Mouse (Mus musculus) lung, embryonic 16.5 days (tissue): ENCODE data around the gene Cops3. TPM values are rescaled to one million over a fixed set of nuclear protein-coding genes. Genes with fewer than 3 reads are reported as not detected.

Experiments
- ATAC-seq: fragments of 200-750 bp; cut with Nextera tagmentation; 2 replicates; pipeline ENCODE4 v1.8.0; 2017; ENCODE audit warnings: low read depth, mild to moderate bottlenecking, moderate library complexity
- H3K27ac ChIP-seq: fragments of 300-500 bp; sonication (generic); 2 replicates; pipeline ENCODE4 v1.5.1; 2014; ENCODE audit warnings: mild to moderate bottlenecking, control low read depth, low read length
- H3K27me3 ChIP-seq: fragments of 300-500 bp; sonication (generic); 2 replicates; pipeline ENCODE4 v1.6.1; 2014; ENCODE audit warnings: low read depth, low read length, mixed read lengths; ENCODE audit not compliant: control insufficient read depth, insufficient read depth
- H3K36me3 ChIP-seq: fragments of 300-500 bp; sonication (generic); 2 replicates; pipeline ENCODE4 v1.6.1; 2014; ENCODE audit warnings: low read length; ENCODE audit not compliant: control insufficient read depth, insufficient read depth
- H3K4me1 ChIP-seq: fragments of 300-500 bp; sonication (generic); replicated peaks from 2 replicates; pipeline ENCODE4 v1.6.1; 2014; ENCODE audit warnings: low read length, mixed read lengths; ENCODE audit not compliant: control insufficient read depth, insufficient read depth
- H3K4me2 ChIP-seq: fragments of 300-500 bp; sonication (generic); 2 replicates; pipeline ENCODE4 v1.6.1; 2014; ENCODE audit warnings: low read depth, low read length, control low read depth
- H3K4me3 ChIP-seq: fragments of 300-500 bp; sonication (generic); 2 replicates; pipeline ENCODE4 v1.5.1; 2014; ENCODE audit warnings: mild to moderate bottlenecking, low read length, control low read depth
- H3K9ac ChIP-seq: fragments of 300-500 bp; sonication (generic); 2 replicates; pipeline ENCODE4 v1.6.1; 2014; ENCODE audit warnings: low read length, control low read depth
- H3K9me3 ChIP-seq: fragments of 300-500 bp; sonication (generic); 2 replicates; pipeline ENCODE4 v1.6.1; 2016; ENCODE audit warnings: low read length; ENCODE audit not compliant: control insufficient read depth
- WGBS: fragments of 180-500 bp; shearing (Covaris S2); extraction: QIAGEN DNeasy Blood & Tissue Kit; methylation state at CpG from one replicate; pipeline ENCODE4 v1.1.7; 2014; 5-methylcytosine and 5-hydroxymethylcytosine counted together
- polyA plus RNA-seq: library from polyadenylated mRNA; unstranded; fragments of >200 nt; fragmentation: Nextera tagmentation; extraction: Ambion mirVana; gene quantifications from 2 replicates; pipeline ENCODE4 v1.2.1, GENCODE M21; 2015

Cops3 gene
- polyA plus RNA-seq, 1 experiment from 2014 or later, result 189 TPM

- Histone ChIP-seq H3K36me3 (peaks cover 65% of the 10 kb centered on the region), H3K27ac (no peak overlapping the region), H3K27me3 (no peaks in the 10 kb centered on the region), H3K4me1 (no peaks in the 10 kb centered on the region), H3K9me3 (no peaks in the 10 kb centered on the region), H3K4me2 (no peak overlapping the region), H3K4me3 (no peak overlapping the region), H3K9ac (no peak overlapping the region)
- WGBS, result 89% methylated on average over 4 of the region's 4 CpGs
- no peak for ATAC-seq
These were observed 65.1 kb downstream of the Cops3 start for GRCm38 (mm10) chr11:59774522-59774921.

GRCm38 (mm10) chr11:59772902-59773301 lies 66.7 kb downstream of the Cops3 start:
- H3K4me2 ChIP-seq, result no peak overlapping the region
- H3K27ac ChIP-seq, result no peak overlapping the region
- no peaks in the 10 kb centered on the region for H3K4me1 ChIP-seq
- H3K9me3 ChIP-seq, result no peaks in the 10 kb centered on the region
- H3K9ac ChIP-seq, result no peak overlapping the region
- no peak for ATAC-seq
- peaks cover 74% of the 10 kb centered on the region for H3K36me3 ChIP-seq
- 88% methylated on average over 4 of the region's 4 CpGs for WGBS
- H3K4me3 ChIP-seq, result no peak overlapping the region
- no peaks in the 10 kb centered on the region for H3K27me3 ChIP-seq

- WGBS, result 78% methylated on average over 2 of the region's 2 CpGs
- H3K9ac ChIP-seq, result no peak overlapping the region
- H3K9me3 ChIP-seq, result no peaks in the 10 kb centered on the region
- peaks cover 74% of the 10 kb centered on the region for H3K36me3 ChIP-seq
- no peaks in the 10 kb centered on the region for H3K4me1 ChIP-seq
- H3K4me3 ChIP-seq, result no peak overlapping the region
- no peaks in the 10 kb centered on the region for H3K27me3 ChIP-seq
- no peak overlapping the region for H3K27ac ChIP-seq
- ATAC-seq, result no peak
- H3K4me2 ChIP-seq, result no peak overlapping the region
These were observed 67.3 kb downstream of the Cops3 start for GRCm38 (mm10) chr11:59772291-59772690.

GRCm38 (mm10) chr11:59770753-59771152 lies 68.9 kb downstream of the Cops3 start:
- 81% methylated on average over 7 of the region's 7 CpGs for WGBS
- peaks cover 75% of the 10 kb centered on the region for H3K36me3 ChIP-seq
- no peaks in the 10 kb centered on the region for H3K4me1 ChIP-seq
- H3K27me3 ChIP-seq, result no peaks in the 10 kb centered on the region
- no peak overlapping the region for H3K27ac ChIP-seq
- H3K9ac ChIP-seq, result no peak overlapping the region
- ATAC-seq, result no peak
- H3K4me3 ChIP-seq, result no peak overlapping the region
- no peak overlapping the region for H3K4me2 ChIP-seq
- H3K9me3 ChIP-seq, result no peaks in the 10 kb centered on the region

- ATAC-seq, result no peak
- no peak overlapping the region for H3K4me3 ChIP-seq
- 76% methylated on average over 6 of the region's 6 CpGs for WGBS
These were observed 69.9 kb downstream of the Cops3 start for GRCm38 (mm10) chr11:59769738-59770137.

GRCm38 (mm10) chr11:59769307-59769706 lies 70.3 kb downstream of the Cops3 start:
- no peak overlapping the region for H3K27ac ChIP-seq
- peaks cover 78% of the 10 kb centered on the region for H3K36me3 ChIP-seq
- 88% methylated on average over 2 of the region's 2 CpGs for WGBS
- ATAC-seq, result no peak
- H3K4me2 ChIP-seq, result no peak overlapping the region
- H3K27me3 ChIP-seq, result no peaks in the 10 kb centered on the region
- no peaks in the 10 kb centered on the region for H3K9me3 ChIP-seq
- no peak overlapping the region for H3K4me3 ChIP-seq
- H3K9ac ChIP-seq, result no peak overlapping the region
- no peaks in the 10 kb centered on the region for H3K4me1 ChIP-seq

More at GRCm38 (mm10) chr11:59769738-59770137, 69.9 kb downstream of the Cops3 start:
- Histone ChIP-seq H3K9ac (no peak overlapping the region), H3K4me2 (no peak overlapping the region), H3K27ac (no peak overlapping the region), H3K27me3 (no peaks in the 10 kb centered on the region), H3K9me3 (no peaks in the 10 kb centered on the region), H3K4me1 (no peaks in the 10 kb centered on the region), H3K36me3 (peaks cover 78% of the 10 kb centered on the region)

Other genes starting within 250 kb of the Cops3 start
- not detected in 2 replicates for gene Olfr223, start 246.5 kb downstream of the Cops3 start, polyA plus RNA-seq
- 52.9 and 59.0 TPM in 2 replicates for gene Mprip, start 178.5 kb downstream of the Cops3 start, polyA plus RNA-seq
- gene Pld6, start 52.2 kb downstream of the Cops3 start, polyA plus RNA-seq, result 7.9 and 10.3 TPM in 2 replicates
- gene Flcn, start 29.8 kb downstream of the Cops3 start, polyA plus RNA-seq, result 28.1 and 32.1 TPM in 2 replicates
- 32.8 and 36.0 TPM in 2 replicates for gene Nt5m, start 391 bp downstream of the Cops3 start, polyA plus RNA-seq
- 45.6 and 49.6 TPM in 2 replicates for gene Med9, start 108.4 kb upstream of the Cops3 start, polyA plus RNA-seq
- gene Rasd1, start 125.1 kb upstream of the Cops3 start, polyA plus RNA-seq, result 2.9 and 3.2 TPM in 2 replicates
- gene Pemt, start 206.7 kb upstream of the Cops3 start, polyA plus RNA-seq, result 6.5 and 8.0 TPM in 2 replicates